ENCODE assay signal across 14 mouse cellular contexts in the genomic region with DNA sequence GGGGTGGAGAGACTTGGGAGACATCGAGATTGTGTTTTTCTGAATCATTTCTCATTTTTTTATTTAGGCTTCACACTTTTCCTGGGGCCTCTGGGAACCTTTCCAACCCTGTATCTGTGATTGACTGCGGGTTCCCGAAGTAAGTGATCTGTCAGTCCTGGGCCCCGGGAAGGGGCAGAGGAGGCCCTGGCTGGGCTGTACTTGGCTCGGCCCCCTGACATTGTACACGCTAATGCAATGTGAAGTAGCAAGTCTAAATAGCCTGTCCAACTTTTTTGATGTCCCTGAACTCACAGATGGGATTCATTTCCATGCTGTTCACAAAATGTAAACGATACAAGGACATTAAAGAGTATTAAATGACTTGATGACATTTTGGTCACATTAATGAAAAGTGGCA.
DNase-seq lines count a peak whose midpoint lies in the region; ATAC-seq and TF ChIP-seq lines count a peak whose summit lies in the region.
"Had no signal": no experiment of that assay in that cellular context is flagged by ENCODE, and none has a peak within 500 bp of the region (broad histone marks: within the 10 kb centered on the region; RNA-seq: fewer than 3 reads in every experiment).

No protein-coding gene starts in this region.

- no peaks in the 10 kb centered on the region for H3K27me3 ChIP-seq in heart, embryonic 12.5 days (replicated peaks)
- H3K27me3 ChIP-seq in kidney, embryonic 16.5 days (ENCODE audit: insufficient read depth, low read length): no peaks in the 10 kb centered on the region
- no peaks in the 10 kb centered on the region for H3K27me3 ChIP-seq in kidney, embryonic 15.5 days
- H3K27me3 ChIP-seq in midbrain, postnatal 0 days (ENCODE audit: insufficient read depth, low read length): no peaks in the 10 kb centered on the region
- no peaks in the 10 kb centered on the region for H3K27me3 ChIP-seq in midbrain, embryonic 15.5 days (replicated peaks)
- no peaks in the 10 kb centered on the region for H3K27me3 ChIP-seq in stomach, postnatal 0 days (ENCODE audit: control insufficient read depth, insufficient read depth, low read length)
- H3K27me3 ChIP-seq: limb, embryonic 13.5 days; neural tube, embryonic 15.5 days had no signal

- no peak for ATAC-seq in heart, embryonic 12.5 days (ENCODE audit: insufficient number of reproducible peaks, low FRiP score)
- ATAC-seq in kidney, embryonic 16.5 days (ENCODE audit: low FRiP score, low TSS enrichment): peak; percentile 68; the same call in 1 of the 2 replicates
- no peak for ATAC-seq in kidney, embryonic 15.5 days (replicated peaks; ENCODE audit: low FRiP score)
- ATAC-seq in midbrain, postnatal 0 days (ENCODE audit: low FRiP score): no peak
- no peak for ATAC-seq in midbrain, embryonic 15.5 days (replicated peaks)
- ATAC-seq in stomach, postnatal 0 days (ENCODE audit: low FRiP score, low TSS enrichment): no peak

- 26% methylated on average over 7 of the region's 7 CpGs for WGBS in heart, embryonic 12.5 days
- WGBS in kidney, embryonic 16.5 days: 32% methylated on average over 7 of the region's 7 CpGs
- 37% methylated on average over 7 of the region's 7 CpGs for WGBS in kidney, embryonic 15.5 days
- 49% methylated on average over 7 of the region's 7 CpGs for WGBS in midbrain, postnatal 0 days
- 65% methylated on average over 7 of the region's 7 CpGs for WGBS in midbrain, embryonic 15.5 days
- 22% methylated on average over 7 of the region's 7 CpGs for WGBS in stomach, postnatal 0 days

- H3K4me2 ChIP-seq in heart, embryonic 12.5 days: no peak overlapping the region
- H3K4me2 ChIP-seq in kidney, embryonic 16.5 days (replicated peaks; ENCODE audit: low read depth, low read length): no peak overlapping the region
- no peak overlapping the region for H3K4me2 ChIP-seq in kidney, embryonic 15.5 days
- H3K4me2 ChIP-seq in midbrain, postnatal 0 days (ENCODE audit: low read depth, low read length, poor library complexity, severe bottlenecking): no peak overlapping the region
- no peak overlapping the region for H3K4me2 ChIP-seq in midbrain, embryonic 15.5 days
- no peak overlapping the region for H3K4me2 ChIP-seq in stomach, postnatal 0 days (replicated peaks; ENCODE audit: low read depth)
- H3K4me2 ChIP-seq: limb, embryonic 13.5 days; neural tube, embryonic 15.5 days had no signal

- H3K9ac ChIP-seq in heart, embryonic 12.5 days: no peak overlapping the region
- no peak overlapping the region for H3K9ac ChIP-seq in kidney, embryonic 16.5 days (replicated peaks; ENCODE audit: low read length)
- no peak overlapping the region for H3K9ac ChIP-seq in kidney, embryonic 15.5 days
- no peak overlapping the region for H3K9ac ChIP-seq in midbrain, postnatal 0 days (replicated peaks; ENCODE audit: low read length, poor library complexity, severe bottlenecking)
- no peak overlapping the region for H3K9ac ChIP-seq in midbrain, embryonic 15.5 days
- no peak overlapping the region for H3K9ac ChIP-seq in stomach, postnatal 0 days (ENCODE audit: low read length)
- H3K9ac ChIP-seq: limb, embryonic 13.5 days; neural tube, embryonic 15.5 days had no signal

- no peak for TF ChIP-seq EP300 in stomach, postnatal 0 days (optimal IDR thresholded peaks at IDR 0.05)

- no peaks in the 10 kb centered on the region for H3K36me3 ChIP-seq in heart, embryonic 12.5 days
- no peaks in the 10 kb centered on the region for H3K36me3 ChIP-seq in kidney, embryonic 16.5 days (ENCODE audit: insufficient read depth, low read length)
- no peaks in the 10 kb centered on the region for H3K36me3 ChIP-seq in kidney, embryonic 15.5 days
- no peaks in the 10 kb centered on the region for H3K36me3 ChIP-seq in midbrain, postnatal 0 days (ENCODE audit: insufficient read depth, low read length)
- no peaks in the 10 kb centered on the region for H3K36me3 ChIP-seq in midbrain, embryonic 15.5 days (replicated peaks)
- H3K36me3 ChIP-seq in stomach, postnatal 0 days (ENCODE audit: control insufficient read depth, insufficient read depth, low read length): no peaks in the 10 kb centered on the region
- H3K36me3 ChIP-seq: limb, embryonic 13.5 days; neural tube, embryonic 15.5 days had no signal

- DNase-seq in heart, adult 9 months (ENCODE audit: low spot score in 2 of 2): no peak
- peak; percentile 36 for DNase-seq in midbrain, postnatal 0 days (ENCODE audit: low spot score)
- peak; percentile 19 for DNase-seq in stomach, postnatal 0 days (ENCODE audit: low spot score)
- no peak for DNase-seq in layer of hippocampus, adult 2 months (ENCODE audit: low spot score in 2 of 2)
- DNase-seq: cerebellum, adult 9-10 months; heart, adult 2 months; kidney, postnatal 10 days; layer of hippocampus, postnatal 36 days had no signal

- no peak overlapping the region for H3K4me3 ChIP-seq in heart, embryonic 12.5 days
- H3K4me3 ChIP-seq in kidney, embryonic 16.5 days (ENCODE audit: low read length): no peak overlapping the region
- H3K4me3 ChIP-seq in kidney, embryonic 15.5 days (replicated peaks): no peak overlapping the region
- H3K4me3 ChIP-seq in midbrain, postnatal 0 days (ENCODE audit: low read depth, low read length): no peak overlapping the region
- no peak overlapping the region for H3K4me3 ChIP-seq in midbrain, embryonic 15.5 days
- H3K4me3 ChIP-seq in stomach, postnatal 0 days (ENCODE audit: low read depth, low read length): no peak overlapping the region
- no peak overlapping the region for H3K4me3 ChIP-seq in layer of hippocampus, adult 2 months
- H3K4me3 ChIP-seq: heart, adult 2 months; limb, embryonic 13.5 days; neural tube, embryonic 15.5 days had no signal

- H3K27ac ChIP-seq in heart, embryonic 12.5 days (ENCODE audit: poor library complexity, severe bottlenecking): peak overlapping the region; percentile 56; the same call in 1 of the 2 replicates
- no peak overlapping the region for H3K27ac ChIP-seq in kidney, embryonic 16.5 days (ENCODE audit: low read length)
- no peak overlapping the region for H3K27ac ChIP-seq in kidney, embryonic 15.5 days
- no peak overlapping the region for H3K27ac ChIP-seq in midbrain, postnatal 0 days (ENCODE audit: low read depth, low read length)
- no peak overlapping the region for H3K27ac ChIP-seq in midbrain, embryonic 15.5 days
- no peak overlapping the region for H3K27ac ChIP-seq in stomach, postnatal 0 days (replicated peaks)
- H3K27ac ChIP-seq in layer of hippocampus, adult 2 months: no peak overlapping the region
- H3K27ac ChIP-seq: heart, adult 2 months; limb, embryonic 13.5 days; neural tube, embryonic 15.5 days had no signal

- no peaks in the 10 kb centered on the region for H3K9me3 ChIP-seq in heart, embryonic 12.5 days (replicated peaks)
- no peaks in the 10 kb centered on the region for H3K9me3 ChIP-seq in kidney, embryonic 16.5 days (ENCODE audit: low read length)
- no peaks in the 10 kb centered on the region for H3K9me3 ChIP-seq in kidney, embryonic 15.5 days (replicated peaks)
- no peaks in the 10 kb centered on the region for H3K9me3 ChIP-seq in midbrain, postnatal 0 days (ENCODE audit: low read length)
- no peaks in the 10 kb centered on the region for H3K9me3 ChIP-seq in midbrain, embryonic 15.5 days
- H3K9me3 ChIP-seq in stomach, postnatal 0 days (ENCODE audit: control insufficient read depth, low read length): no peaks in the 10 kb centered on the region
- H3K9me3 ChIP-seq: limb, embryonic 13.5 days; neural tube, embryonic 15.5 days had no signal

- H3K4me1 ChIP-seq in heart, embryonic 12.5 days (replicated peaks): peaks cover 42% of the 10 kb centered on the region
- H3K4me1 ChIP-seq in kidney, embryonic 16.5 days (ENCODE audit: insufficient read depth, low read length): 0 out of 2 replicates have a peak, but pooled peaks cover 5% of the 10 kb centered on the region
- peaks cover 13% of the 10 kb centered on the region for H3K4me1 ChIP-seq in kidney, embryonic 15.5 days
- H3K4me1 ChIP-seq in midbrain, postnatal 0 days (ENCODE audit: insufficient read depth, low read length): no peaks in the 10 kb centered on the region
- H3K4me1 ChIP-seq in midbrain, embryonic 15.5 days: no peaks in the 10 kb centered on the region
- H3K4me1 ChIP-seq in stomach, postnatal 0 days (replicated peaks; ENCODE audit: control insufficient read depth, insufficient read depth): no peaks in the 10 kb centered on the region; the same call in 1 of the 2 replicates

- no peak for TF ChIP-seq CTCF in midbrain, postnatal 0 days (IDR thresholded peaks at IDR 0.05)
- TF ChIP-seq CTCF in stomach, postnatal 0 days (IDR thresholded peaks at IDR 0.05; ENCODE audit: low read depth): no peak
- TF ChIP-seq CTCF in layer of hippocampus, adult 2 months (conservative IDR thresholded peaks at IDR 0.05): no peak

Comparison
In these comparisons a context has a peak if more than half of its experiments do, and no peak if none do; other contexts are left out.
1. DNase-seq: peak in midbrain, postnatal 0 days (single experiment) and stomach, postnatal 0 days (single experiment); none in heart, adult 9 months (0 of 2) and layer of hippocampus, adult 2 months (0 of 2).